Mouse (Mus musculus) macrophage (primary cell): ENCODE measurements around the gene Cblc. TPM values are rescaled to one million over a fixed set of nuclear protein-coding genes. Genes with fewer than 3 reads are reported as not detected.
A peak's percentile ranks its signal among the peaks of the same experiment; 100 is the strongest.

Experiments used
- H3K27ac ChIP-seq: fragments of 350-480 bp; formaldehyde crosslinking; 2 replicates; pipeline ENCODE4 v1.9.0; 2021
- H3K36me3 ChIP-seq: fragments of 350-480 bp; formaldehyde crosslinking; 2 replicates; pipeline ENCODE4 v1.9.0; 2021; ENCODE audit errors: inconsistent target
- H3K4me3 ChIP-seq: fragments of 350-480 bp; formaldehyde crosslinking; 2 replicates; pipeline ENCODE4 v1.9.0; 2021; ENCODE audit errors: inconsistent target
- H3K79me2 ChIP-seq: fragments of 350-480 bp; formaldehyde crosslinking; 2 replicates; pipeline ENCODE4 v1.9.0; 2021; ENCODE audit errors: inconsistent target
- WGBS: methylation state at CpG from one replicate; pipeline ENCODE4 v1.1.7; 2026; ENCODE audit warnings: inconsistent platforms; ENCODE audit not compliant: missing documents; 5-methylcytosine and 5-hydroxymethylcytosine counted together
- polyA plus RNA-seq: library from polyadenylated mRNA; stranded (reverse); fragments of 250-400 nt; gene quantifications from 3 replicates; pipeline ENCODE4 v1.2.4, GENCODE M21; 2018; ENCODE audit warnings: inconsistent platforms
- total RNA-seq, 78 experiments: library from RNA; depleted of rRNA; stranded (reverse); fragments of 250-400 nt; gene quantifications; 1 replicate in 9 of 78; 2 replicates in 24 of 78; 3 replicates in 43 of 78; 4 replicates in 2 of 78; pipeline ENCODE4 v1.2.4; 2018; ENCODE audit warnings: inconsistent platforms in 56 of 78

Gene Cblc
- not detected for total RNA-seq (2018; cell fraction: chromatin; rRNA removed)
- total RNA-seq (2018; cell fraction: cytosol; rRNA removed), result not detected
- total RNA-seq (2018; cell fraction: nucleus; rRNA removed), result 1 to 10 TPM in 1 of 26 experiments, not detected in 25; 1.5 TPM
- not detected in 3 replicates for polyA plus RNA-seq

- Histone ChIP-seq H3K27ac (no peak within 1 kb of the TSS), H3K4me3 (no peak within 1 kb of the TSS), H3K36me3 (no peaks in the 10 kb centered on the region), H3K79me2 (no peaks in the 10 kb centered on the region)
- 14% methylated on average over 28 of the region's 32 CpGs for WGBS
Measured at GRCm38 (mm10) chr7:19796697-19797588, at the start of gene Cblc. Gene Cblc (minus strand): TSS chr7:19796809.

- under 1% methylated on average over 15 of the region's 15 CpGs for WGBS
- H3K27ac ChIP-seq, result no peak overlapping the region
- H3K36me3 ChIP-seq, result no peaks in the 10 kb centered on the region
- H3K4me3 ChIP-seq, result no peak overlapping the region
- no peaks in the 10 kb centered on the region for H3K79me2 ChIP-seq
Measured at GRCm38 (mm10) chr7:19844521-19845171, 48.0 kb upstream of the Cblc start.

- WGBS, result 19% methylated on average over 11 of the region's 11 CpGs
- no peak overlapping the region for H3K4me3 ChIP-seq
- no peaks in the 10 kb centered on the region for H3K36me3 ChIP-seq
- no peaks in the 10 kb centered on the region for H3K79me2 ChIP-seq
- no peak overlapping the region for H3K27ac ChIP-seq
Measured at GRCm38 (mm10) chr7:19843561-19843960, 47.0 kb upstream of the Cblc start.

- Histone ChIP-seq H3K4me3 (no peak overlapping the region), H3K79me2 (no peaks in the 10 kb centered on the region), H3K27ac (no peak overlapping the region), H3K36me3 (no peaks in the 10 kb centered on the region)
- WGBS, result 76% methylated on average over 19 of the region's 19 CpGs
Measured at GRCm38 (mm10) chr7:19842885-19843504, 46.4 kb upstream of the Cblc start.

GRCm38 (mm10) chr7:19841686-19842413 lies 45.2 kb upstream of the Cblc start:
- no peaks in the 10 kb centered on the region for H3K79me2 ChIP-seq
- no peaks in the 10 kb centered on the region for H3K36me3 ChIP-seq
- no peak overlapping the region for H3K27ac ChIP-seq
- H3K4me3 ChIP-seq, result no peak overlapping the region
- WGBS, result 82% methylated on average over 21 of the region's 21 CpGs

GRCm38 (mm10) chr7:19840936-19841335 lies 44.3 kb upstream of the Cblc start:
- WGBS, result 94% methylated on average over 3 of the region's 3 CpGs

GRCm38 (mm10) chr7:19840371-19840770 lies 43.8 kb upstream of the Cblc start:
- no peaks in the 10 kb centered on the region for H3K36me3 ChIP-seq
- no peak overlapping the region for H3K4me3 ChIP-seq
- no peak overlapping the region for H3K27ac ChIP-seq
- 85% methylated on average over 4 of the region's 4 CpGs for WGBS
- H3K79me2 ChIP-seq, result no peaks in the 10 kb centered on the region

More at GRCm38 (mm10) chr7:19840936-19841335, 44.3 kb upstream of the Cblc start:
- no peak overlapping the region for H3K4me3 ChIP-seq
- H3K79me2 ChIP-seq, result no peaks in the 10 kb centered on the region
- H3K27ac ChIP-seq, result no peak overlapping the region
- H3K36me3 ChIP-seq, result no peaks in the 10 kb centered on the region

GRCm38 (mm10) chr7:19836843-19837242 lies 40.2 kb upstream of the Cblc start:
- 53% methylated on average over 3 of the region's 3 CpGs for WGBS
- H3K79me2 ChIP-seq, result no peaks in the 10 kb centered on the region
- H3K4me3 ChIP-seq, result no peak overlapping the region
- H3K36me3 ChIP-seq, result no peaks in the 10 kb centered on the region
- no peak overlapping the region for H3K27ac ChIP-seq

GRCm38 (mm10) chr7:19834055-19834454 lies 37.4 kb upstream of the Cblc start:
- Histone ChIP-seq H3K4me3 (no peak overlapping the region), H3K79me2 (no peaks in the 10 kb centered on the region), H3K36me3 (no peaks in the 10 kb centered on the region), H3K27ac (no peak overlapping the region)
- WGBS, result 84% methylated on average over 3 of the region's 3 CpGs

GRCm38 (mm10) chr7:19831837-19832236 lies 35.2 kb upstream of the Cblc start:
- Histone ChIP-seq H3K27ac (peak overlapping the region; percentile 90), H3K4me3 (no peak overlapping the region)
- WGBS, result 60% methylated on average over 9 of the region's 9 CpGs

GRCm38 (mm10) chr7:19830682-19831156 lies 34.1 kb upstream of the Cblc start:
- H3K79me2 ChIP-seq, result no peaks in the 10 kb centered on the region
- H3K4me3 ChIP-seq, result no peak overlapping the region
- H3K27ac ChIP-seq, result peak overlapping the region; percentile 90
- no peaks in the 10 kb centered on the region for H3K36me3 ChIP-seq
- WGBS, result 6% methylated on average over 13 of the region's 13 CpGs

More at GRCm38 (mm10) chr7:19831837-19832236, 35.2 kb upstream of the Cblc start:
- no peaks in the 10 kb centered on the region for H3K36me3 ChIP-seq
- H3K79me2 ChIP-seq, result no peaks in the 10 kb centered on the region

GRCm38 (mm10) chr7:19829694-19830093 lies 33.1 kb upstream of the Cblc start:
- no peaks in the 10 kb centered on the region for H3K79me2 ChIP-seq
- WGBS, result 94% methylated on average over 3 of the region's 3 CpGs
- peak overlapping the region; percentile 90; the same call in 1 of the 2 replicates for H3K27ac ChIP-seq
- H3K4me3 ChIP-seq, result no peak overlapping the region
- no peaks in the 10 kb centered on the region for H3K36me3 ChIP-seq

GRCm38 (mm10) chr7:19826756-19827155 lies 30.1 kb upstream of the Cblc start:
- H3K36me3 ChIP-seq, result no peaks in the 10 kb centered on the region
- H3K79me2 ChIP-seq, result peaks cover 5% of the 10 kb centered on the region; the same call in 1 of the 2 replicates
- no peak overlapping the region for H3K27ac ChIP-seq
- no peak overlapping the region for H3K4me3 ChIP-seq
- WGBS, result 91% methylated on average over 6 of the region's 6 CpGs
